Mouse (Mus musculus): Measurements from ENCODE around the gene Pdzd2. TPM values are rescaled to one million over a fixed set of nuclear protein-coding genes. Genes with fewer than 3 reads are reported as not detected.

The Pdzd2 gene
- polyA plus RNA-seq, 1 experiment from 2014 or later = 19.1 TPM

GRCm38 (mm10) chr15:12320441-12321090 lies 419.2 kb downstream of the Pdzd2 start:
- Histone ChIP-seq H3K27me3 (ENCODE audit: insufficient read depth, low read length) (no peaks in the 10 kb centered on the region), H3K27ac (peak overlapping the region; percentile 98), H3K9ac (ENCODE audit: low read depth, low read length) (peak overlapping the region; percentile 99), H3K4me1 (replicated peaks; ENCODE audit: insufficient read depth, low read length) (peaks cover 7% of the 10 kb centered on the region), H3K4me3 (replicated peaks; ENCODE audit: low read depth, low read length) (peak overlapping the region; percentile 100), H3K4me2 (ENCODE audit: low read length) (peak overlapping the region; percentile 81), H3K36me3 (ENCODE audit: insufficient read depth, low read length) (no peaks in the 10 kb centered on the region), H3K9me3 (replicated peaks; ENCODE audit: low read length) (no peaks in the 10 kb centered on the region)
- ATAC-seq (replicated peaks; ENCODE audit: low FRiP score, low read depth) (no peak), DNase-seq (ENCODE audit: low spot score) (peak; percentile 37)
- no peak for TF ChIP-seq CTCF (IDR thresholded peaks at IDR 0.05; ENCODE audit: low read depth)
- WGBS = 2% methylated on average over 22 of the region's 22 CpGs

- H3K27ac ChIP-seq = no peak overlapping the region
- DNase-seq (ENCODE audit: low spot score) (no peak), ATAC-seq (replicated peaks; ENCODE audit: low FRiP score, low read depth) (no peak)
- 50% methylated on average over 5 of the region's 5 CpGs for WGBS
- H3K4me1 ChIP-seq (replicated peaks; ENCODE audit: insufficient read depth, low read length) = peaks cover 7% of the 10 kb centered on the region
- no peaks in the 10 kb centered on the region for H3K27me3 ChIP-seq (ENCODE audit: insufficient read depth, low read length)
- H3K9me3 ChIP-seq (replicated peaks; ENCODE audit: low read length) = no peaks in the 10 kb centered on the region
- H3K4me3 ChIP-seq (replicated peaks; ENCODE audit: low read depth, low read length) = no peak overlapping the region
- H3K4me2 ChIP-seq (ENCODE audit: low read length) = peak overlapping the region; percentile 81; the same call in 1 of the 2 replicates
- H3K36me3 ChIP-seq (ENCODE audit: insufficient read depth, low read length) = no peaks in the 10 kb centered on the region
- H3K9ac ChIP-seq (ENCODE audit: low read depth, low read length) = no peak overlapping the region
- TF ChIP-seq CTCF (IDR thresholded peaks at IDR 0.05; ENCODE audit: low read depth) = no peak
Observed at GRCm38 (mm10) chr15:12319889-12320288, 419.8 kb downstream of the Pdzd2 start.

GRCm38 (mm10) chr15:12318451-12318850 lies 421.3 kb downstream of the Pdzd2 start:
- H3K36me3 ChIP-seq (ENCODE audit: insufficient read depth, low read length) = no peaks in the 10 kb centered on the region
- no peak overlapping the region for H3K4me2 ChIP-seq (ENCODE audit: low read length)
- no peak overlapping the region for H3K9ac ChIP-seq (ENCODE audit: low read depth, low read length)
- DNase-seq (ENCODE audit: low spot score) = no peak
- H3K27ac ChIP-seq = no peak overlapping the region
- H3K4me3 ChIP-seq (replicated peaks; ENCODE audit: low read depth, low read length) = no peak overlapping the region
- no peaks in the 10 kb centered on the region for H3K9me3 ChIP-seq (replicated peaks; ENCODE audit: low read length)
- no peaks in the 10 kb centered on the region for H3K27me3 ChIP-seq (ENCODE audit: insufficient read depth, low read length)
- 81% methylated on average over 8 of the region's 8 CpGs for WGBS
- no peaks in the 10 kb centered on the region for H3K4me1 ChIP-seq (replicated peaks; ENCODE audit: insufficient read depth, low read length)
- no peak for ATAC-seq (replicated peaks; ENCODE audit: low FRiP score, low read depth)
- TF ChIP-seq CTCF (IDR thresholded peaks at IDR 0.05; ENCODE audit: low read depth) = no peak

- TF ChIP-seq CTCF (IDR thresholded peaks at IDR 0.05; ENCODE audit: low read depth) = no peak
- Histone ChIP-seq H3K9ac (ENCODE audit: low read depth, low read length) (no peak overlapping the region), H3K4me1 (replicated peaks; ENCODE audit: insufficient read depth, low read length) (no peaks in the 10 kb centered on the region), H3K36me3 (ENCODE audit: insufficient read depth, low read length) (no peaks in the 10 kb centered on the region), H3K27me3 (ENCODE audit: insufficient read depth, low read length) (no peaks in the 10 kb centered on the region), H3K4me2 (ENCODE audit: low read length) (no peak overlapping the region), H3K27ac (no peak overlapping the region), H3K9me3 (replicated peaks; ENCODE audit: low read length) (no peaks in the 10 kb centered on the region), H3K4me3 (replicated peaks; ENCODE audit: low read depth, low read length) (no peak overlapping the region)
- ATAC-seq (replicated peaks; ENCODE audit: low FRiP score, low read depth) = no peak
- WGBS = 72% methylated on average over 5 of the region's 5 CpGs
- no peak for DNase-seq (ENCODE audit: low spot score)
Observed at GRCm38 (mm10) chr15:12317290-12317689, 422.4 kb downstream of the Pdzd2 start.

- TF ChIP-seq CTCF (IDR thresholded peaks at IDR 0.05; ENCODE audit: low read depth) = no peak
- Histone ChIP-seq H3K4me2 (ENCODE audit: low read length) (no peak overlapping the region), H3K9ac (ENCODE audit: low read depth, low read length) (no peak overlapping the region), H3K9me3 (replicated peaks; ENCODE audit: low read length) (no peaks in the 10 kb centered on the region), H3K27me3 (ENCODE audit: insufficient read depth, low read length) (no peaks in the 10 kb centered on the region), H3K27ac (no peak overlapping the region), H3K4me3 (replicated peaks; ENCODE audit: low read depth, low read length) (no peak overlapping the region), H3K36me3 (ENCODE audit: insufficient read depth, low read length) (no peaks in the 10 kb centered on the region), H3K4me1 (replicated peaks; ENCODE audit: insufficient read depth, low read length) (no peaks in the 10 kb centered on the region)
- ATAC-seq (replicated peaks; ENCODE audit: low FRiP score, low read depth) (no peak), DNase-seq (ENCODE audit: low spot score) (no peak)
- 47% methylated on average over 2 of the region's 2 CpGs for WGBS
Observed at GRCm38 (mm10) chr15:12315996-12316395, 423.7 kb downstream of the Pdzd2 start.

- Histone ChIP-seq H3K27me3 (ENCODE audit: insufficient read depth, low read length) (no peaks in the 10 kb centered on the region), H3K36me3 (ENCODE audit: insufficient read depth, low read length) (no peaks in the 10 kb centered on the region), H3K9ac (ENCODE audit: low read depth, low read length) (no peak overlapping the region), H3K27ac (no peak overlapping the region), H3K4me3 (replicated peaks; ENCODE audit: low read depth, low read length) (no peak overlapping the region), H3K4me1 (replicated peaks; ENCODE audit: insufficient read depth, low read length) (no peaks in the 10 kb centered on the region), H3K4me2 (ENCODE audit: low read length) (no peak overlapping the region), H3K9me3 (replicated peaks; ENCODE audit: low read length) (no peaks in the 10 kb centered on the region)
- DNase-seq (ENCODE audit: low spot score) (peak; percentile 40), ATAC-seq (replicated peaks; ENCODE audit: low FRiP score, low read depth) (peak; percentile 81; the same call in 1 of the 2 replicates)
- WGBS = 32% methylated on average over 5 of the region's 5 CpGs
- TF ChIP-seq CTCF (IDR thresholded peaks at IDR 0.05; ENCODE audit: low read depth) = no peak
Observed at GRCm38 (mm10) chr15:12314584-12314983, 425.1 kb downstream of the Pdzd2 start.

GRCm38 (mm10) chr15:12313255-12313654 lies 426.5 kb downstream of the Pdzd2 start:
- Histone ChIP-seq H3K27me3 (ENCODE audit: insufficient read depth, low read length) (no peaks in the 10 kb centered on the region), H3K4me2 (ENCODE audit: low read length) (no peak overlapping the region), H3K4me1 (replicated peaks; ENCODE audit: insufficient read depth, low read length) (no peaks in the 10 kb centered on the region), H3K9ac (ENCODE audit: low read depth, low read length) (no peak overlapping the region), H3K4me3 (replicated peaks; ENCODE audit: low read depth, low read length) (no peak overlapping the region), H3K9me3 (replicated peaks; ENCODE audit: low read length) (no peaks in the 10 kb centered on the region), H3K27ac (no peak overlapping the region), H3K36me3 (ENCODE audit: insufficient read depth, low read length) (no peaks in the 10 kb centered on the region)
- TF ChIP-seq CTCF (IDR thresholded peaks at IDR 0.05; ENCODE audit: low read depth) = no peak
- no peak for DNase-seq (ENCODE audit: low spot score)
- 10% methylated on average over 1 of the region's 1 CpGs for WGBS
- ATAC-seq (replicated peaks; ENCODE audit: low FRiP score, low read depth) = 0 out of 2 replicates have a peak, but pooled peaks have one; percentile 22
